Mouse (Mus musculus) central nervous system, embryonic 11.5 days (tissue): ENCODE measurements around the gene Tnfsf8. TPM values are rescaled to one million over a fixed set of nuclear protein-coding genes. Genes with fewer than 3 reads are reported as not detected.

Experiments
- polyA plus RNA-seq: library from polyadenylated mRNA; depleted of rRNA; stranded (reverse); fragments of >200 nt; gene quantifications from 2 replicates; pipeline ENCODE4 v1.2.3, GENCODE M21; 2012; rRNA removed

The Tnfsf8 gene
- not detected in 2 replicates for polyA plus RNA-seq

GRCm38 (mm10) chr4:63860688-63861540 lies at the start of gene Tnfsf8:
Tnfsf8 (minus strand) TSS chr4:63861347.

Other genes starting within 250 kb of the Tnfsf8 start
- not detected in 2 replicates for gene Tex48, start 238.9 kb downstream of the Tnfsf8 start, polyA plus RNA-seq
- not detected in 2 replicates for gene Gm11214, start 198.0 kb downstream of the Tnfsf8 start, polyA plus RNA-seq
- 0.01 and 0.06 TPM in 2 replicates for gene Tnfsf15, start 116.2 kb downstream of the Tnfsf8 start, polyA plus RNA-seq
- gene Tnc, start 185.7 kb upstream of the Tnfsf8 start, polyA plus RNA-seq: 5.6 and 21.6 TPM in 2 replicates